Mouse (Mus musculus) megakaryocyte progenitor cell, adult 5-6 weeks (primary cell): ENCODE results near the gene Cacna1s. TPM values are rescaled to one million over a fixed set of nuclear protein-coding genes. Genes with fewer than 3 reads are reported as not detected.
A peak's percentile ranks its signal among the peaks of the same experiment; 100 is the strongest.

Experiments
- ATAC-seq: replicated peaks from 2 replicates; pipeline ENCODE4 v1.8.0; 2016; ENCODE audit warnings: mild to moderate bottlenecking, moderate TSS enrichment, inconsistent platforms; ENCODE audit not compliant: poor library complexity
- total RNA-seq, 2 experiments: library from RNA; stranded (forward) in 1 of 2; stranded (reverse) in 1 of 2; fragments of 157-497, 149-512 nt in 1 of 2; fragments of 200-1000 nt in 1 of 2; gene quantifications; 2 replicates each; pipeline versions ENCODE4 v1.2.3 to v1.2.4; 2015 to 2017

The Cacna1s gene
- total RNA-seq, 2 experiments from 2014 or later: not detected

DNA sequence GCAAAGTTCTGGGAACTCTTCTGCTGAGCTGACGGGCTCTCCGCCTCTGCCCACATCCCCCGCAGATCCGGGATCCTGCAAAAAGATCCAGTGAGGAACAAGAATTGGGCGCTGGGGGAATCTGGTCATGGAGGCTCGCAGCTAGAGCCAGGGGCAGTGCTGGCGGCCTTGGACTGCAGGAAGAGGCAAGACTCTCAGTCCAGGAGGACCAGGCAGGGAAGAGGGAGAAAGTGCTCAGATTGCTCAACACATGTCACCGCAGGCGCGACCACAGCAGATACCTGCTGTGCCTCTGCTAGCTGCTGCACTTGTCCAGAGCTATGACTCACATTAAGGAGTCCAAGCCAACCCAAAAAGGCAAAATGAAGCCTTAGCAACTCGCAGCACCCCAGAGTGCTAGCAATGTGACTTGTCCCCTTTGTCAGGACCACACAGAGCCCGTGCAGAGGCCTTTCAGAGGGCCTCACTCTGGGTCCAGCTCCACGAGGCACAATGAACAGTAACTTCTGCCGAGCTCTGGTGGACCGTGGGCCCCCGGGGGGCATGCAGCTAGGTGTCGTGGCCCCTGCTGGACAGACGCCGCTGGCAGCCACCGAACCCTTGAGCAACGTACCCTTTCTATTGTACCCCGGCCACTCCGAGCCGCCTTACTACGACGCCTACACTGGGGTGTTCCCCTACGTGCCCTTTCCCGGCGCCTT lies 2.1 kb upstream of the Cacna1s start, which contains the start of gene Ascl5:
TSS of gene Ascl5 (plus strand) at position 493 of the 701 bp plus-strand sequence.
- ATAC-seq: no peak

GRCm38 (mm10) chr1:136051013-136051315 lies 1.6 kb upstream of the Cacna1s start:
- ATAC-seq: peak; percentile 18; the same call in 1 of the 2 replicates

- ATAC-seq: peak; percentile 77
Observed at GRCm38 (mm10) chr1:136051465-136051864, 1.1 kb upstream of the Cacna1s start.

DNA sequence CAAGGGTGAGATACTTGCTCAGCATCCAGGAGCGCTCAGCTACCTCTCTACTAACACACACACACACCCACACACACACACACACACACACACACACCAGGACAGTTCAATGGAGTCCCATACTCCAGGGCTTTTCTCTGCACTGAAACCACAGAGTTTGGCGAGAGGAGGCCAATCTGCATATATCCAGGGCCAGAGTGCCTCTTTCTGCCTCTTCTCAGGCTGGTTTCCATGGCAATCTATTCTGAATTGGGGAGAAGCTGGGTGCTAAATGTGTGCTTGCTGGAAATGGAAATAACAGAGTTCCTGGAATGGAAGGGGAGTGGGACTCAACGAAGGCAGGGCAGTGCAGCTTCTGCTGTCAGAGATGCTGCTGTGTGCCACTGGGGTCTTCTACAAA lies 3.2 kb downstream of the Cacna1s start:
- no peak for ATAC-seq

GRCm38 (mm10) chr1:136058594-136058993 lies 6.0 kb downstream of the Cacna1s start:
- no peak for ATAC-seq

DNA sequence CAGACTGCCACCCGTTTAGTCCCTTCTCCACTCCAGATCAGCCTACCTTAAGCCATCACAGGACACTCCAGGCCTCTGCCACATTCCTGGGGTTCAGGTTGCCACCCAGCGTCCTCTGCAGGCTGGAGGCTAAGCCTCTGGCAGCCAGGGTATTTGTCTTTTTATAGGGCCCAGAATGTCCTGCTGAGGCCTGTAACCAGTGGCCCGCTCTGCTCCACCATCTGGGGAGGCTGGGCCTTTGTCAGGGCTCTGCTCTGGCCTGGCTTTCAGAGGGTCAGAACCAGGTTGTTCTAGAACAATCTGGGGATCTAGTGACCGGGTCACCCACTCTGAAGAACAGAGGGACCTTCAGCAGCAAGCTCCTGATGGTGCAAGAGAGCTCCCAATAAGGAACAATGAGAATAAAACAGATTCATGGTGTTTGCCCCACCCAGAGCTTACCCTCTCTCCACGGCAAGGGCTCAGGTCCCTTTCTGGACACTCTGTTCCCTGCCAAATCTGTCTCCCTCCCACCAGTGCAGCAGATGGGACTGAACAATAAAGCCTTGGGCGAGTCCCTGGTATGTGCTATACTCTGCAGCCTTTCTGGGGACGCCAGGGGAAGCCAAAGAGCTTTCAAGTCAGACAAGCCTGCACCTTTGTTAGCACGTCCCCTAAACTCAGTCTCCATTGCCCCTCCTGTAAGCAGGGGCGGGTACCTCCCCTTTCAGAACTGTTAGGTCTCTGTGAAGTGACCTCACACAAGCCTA lies 8.7 kb downstream of the Cacna1s start:
- no peak for ATAC-seq

DNA sequence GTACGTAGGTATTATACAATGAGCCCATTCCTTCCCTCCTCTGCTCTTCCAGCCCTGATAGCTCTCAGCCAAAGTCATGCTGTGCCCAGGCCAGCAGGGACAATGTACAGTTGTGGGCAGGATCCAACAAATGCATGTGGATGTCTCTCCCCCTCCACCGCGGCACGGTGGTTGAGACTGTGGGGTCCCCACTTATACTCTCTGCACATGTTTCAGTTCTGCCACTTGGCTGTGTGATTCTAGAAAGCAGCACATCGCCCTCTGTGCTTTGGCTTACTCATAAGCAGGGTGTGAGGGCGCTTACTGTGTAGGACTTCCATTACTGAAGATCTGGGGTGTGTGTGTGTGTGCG lies 9.2 kb downstream of the Cacna1s start:
- no peak for ATAC-seq

DNA sequence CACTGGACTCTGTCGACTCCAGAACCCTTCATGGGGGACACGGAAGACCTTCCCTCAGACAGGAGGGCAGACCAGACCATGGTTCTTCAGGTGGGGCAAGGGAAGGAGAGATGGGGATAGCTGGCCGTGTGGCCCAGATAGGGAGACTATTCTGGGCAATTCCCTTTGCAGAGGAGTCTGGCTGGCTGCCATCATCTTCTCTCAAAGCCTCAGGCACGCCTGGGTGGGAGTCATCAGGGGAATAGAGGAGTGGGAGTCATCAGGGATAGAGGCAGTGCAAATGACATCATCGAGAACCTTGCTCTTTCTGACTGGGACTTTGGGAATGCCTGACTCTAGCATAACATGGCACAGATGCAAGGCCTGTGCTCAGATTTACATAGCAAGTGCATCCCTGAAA lies 11.4 kb downstream of the Cacna1s start:
- ATAC-seq: no peak

DNA sequence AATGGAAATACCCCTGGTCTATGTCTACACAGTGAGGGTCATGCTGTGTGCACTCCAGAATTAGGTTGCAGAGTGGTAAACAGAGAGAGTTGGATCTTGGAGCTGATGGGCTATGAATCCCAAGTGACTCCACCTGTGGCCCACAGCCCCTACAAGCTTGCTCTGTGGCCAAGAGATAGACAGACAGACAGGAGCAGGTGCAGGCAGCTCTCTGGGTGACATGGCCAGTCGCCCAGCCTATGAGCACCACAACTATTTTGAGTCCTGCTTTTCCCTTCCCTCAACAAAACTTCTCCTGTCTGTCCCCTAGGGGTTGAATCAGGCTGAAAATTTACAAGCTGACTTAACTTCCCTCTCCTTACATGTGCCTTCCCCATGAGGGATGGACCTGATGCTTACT lies 14.1 kb downstream of the Cacna1s start:
- ATAC-seq: no peak

DNA sequence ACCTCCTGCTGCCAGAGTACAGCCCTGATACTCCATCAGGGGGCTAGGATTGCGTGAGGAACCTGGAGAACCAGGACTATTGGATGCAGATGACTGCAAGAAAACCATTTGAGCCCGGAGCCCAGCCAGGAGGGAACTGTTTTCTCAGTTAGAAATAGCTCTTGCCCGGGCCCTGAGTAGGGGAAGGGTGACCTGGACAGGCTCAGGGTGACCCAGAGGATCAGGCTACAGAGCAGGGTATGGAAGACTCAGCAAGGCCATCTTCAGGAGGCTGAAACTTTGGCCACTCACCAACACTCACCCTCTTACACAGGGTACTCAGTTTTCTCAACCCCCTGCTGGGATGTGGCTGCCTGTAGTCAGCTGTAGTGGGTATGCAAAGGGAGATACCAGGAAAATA lies 15.0 kb downstream of the Cacna1s start:
- ATAC-seq: no peak

GRCm38 (mm10) chr1:136076086-136076485 lies 23.5 kb downstream of the Cacna1s start:
- ATAC-seq: peak; percentile 77

DNA sequence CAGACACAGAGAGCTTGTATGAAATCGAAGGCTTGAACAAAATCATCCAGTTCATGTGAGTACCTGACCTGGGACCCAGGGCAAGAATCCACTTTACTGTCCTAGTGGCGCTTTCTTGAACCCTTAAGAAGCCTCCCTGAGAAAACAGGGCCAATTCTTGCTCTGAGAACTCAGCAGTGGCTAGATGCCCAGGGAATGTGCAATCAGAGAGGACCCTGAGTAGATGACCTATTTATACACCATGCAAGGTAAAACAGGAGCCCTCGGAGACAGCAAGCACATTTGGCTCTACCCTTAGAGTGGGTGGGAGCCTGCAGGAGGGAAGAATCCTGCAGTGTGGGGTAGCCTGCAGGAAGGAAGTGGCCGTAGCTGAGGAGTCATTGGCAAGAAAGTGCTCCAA lies 25.1 kb downstream of the Cacna1s start:
- ATAC-seq: no peak

GRCm38 (mm10) chr1:136081161-136081560 lies 28.6 kb downstream of the Cacna1s start:
- ATAC-seq: no peak

DNA sequence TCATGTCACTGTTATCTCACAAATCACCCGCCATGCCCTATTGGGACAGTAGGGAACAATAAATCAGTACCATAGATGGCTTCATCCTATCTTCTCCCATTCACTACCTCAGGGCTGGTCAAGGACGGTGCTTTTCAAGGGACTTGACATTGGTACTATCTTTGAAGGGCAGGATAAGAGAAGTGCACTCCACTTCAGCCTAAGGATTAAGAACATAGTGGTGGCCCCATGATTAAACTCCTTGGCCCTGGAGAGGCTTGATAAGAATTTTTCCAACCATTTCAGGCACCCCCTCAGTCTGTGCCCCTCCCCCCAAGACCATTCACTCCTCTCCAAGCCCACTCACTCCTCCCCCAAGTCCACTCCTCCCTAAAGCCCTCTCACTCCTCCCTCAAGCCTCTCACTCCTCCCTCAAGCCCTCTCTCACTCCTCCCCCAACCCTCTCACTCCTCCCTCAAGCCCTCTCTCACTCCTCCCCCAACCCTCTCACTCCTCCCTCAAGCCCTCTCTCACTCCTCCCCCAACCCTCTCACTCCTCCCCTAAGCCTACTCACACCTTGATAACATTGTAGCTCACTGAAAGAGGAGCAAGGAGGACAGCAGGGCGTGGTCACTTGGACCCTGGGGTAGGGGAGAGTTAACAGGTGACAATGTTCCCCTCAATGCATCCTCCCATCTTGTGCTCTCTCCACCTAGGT lies 33.6 kb downstream of the Cacna1s start:
- no peak for ATAC-seq

DNA sequence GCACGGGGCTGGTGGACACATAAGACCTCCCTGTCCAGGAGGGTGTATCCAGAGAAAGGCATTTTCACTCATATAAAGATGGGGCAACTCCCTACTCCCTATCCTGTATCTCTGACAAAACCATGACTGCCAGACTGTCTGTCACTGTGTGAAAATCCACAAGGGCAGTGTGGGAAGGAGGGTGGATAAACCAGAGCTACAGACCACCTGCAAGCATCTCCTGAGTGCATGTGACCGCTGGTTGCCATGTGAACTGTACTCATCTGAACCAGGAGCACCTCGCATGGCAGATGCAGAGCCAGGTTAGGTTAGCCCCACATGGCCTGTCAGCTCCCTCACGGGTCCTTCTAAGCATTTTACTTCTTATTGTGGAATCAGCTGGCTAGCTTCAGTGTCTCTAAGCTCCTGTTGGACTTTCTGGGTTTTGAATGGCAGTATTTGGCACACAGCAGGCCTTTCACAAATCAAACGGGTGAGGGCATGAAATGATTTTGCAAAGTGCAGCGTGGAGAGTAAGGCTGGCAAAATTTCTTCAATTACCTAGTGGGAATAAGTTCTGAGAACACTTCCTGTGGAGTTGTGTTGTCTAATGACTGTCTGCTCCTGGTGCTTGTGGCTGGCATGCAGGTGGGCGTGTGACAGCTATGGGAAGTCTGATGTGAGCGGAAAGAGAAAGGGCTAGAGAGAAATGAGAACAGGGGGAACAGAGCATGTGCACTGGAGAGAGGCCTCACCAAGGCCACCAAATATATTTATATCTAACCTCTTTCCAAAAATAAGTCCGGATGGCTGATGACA lies 37.0 kb downstream of the Cacna1s start:
- ATAC-seq: no peak

DNA sequence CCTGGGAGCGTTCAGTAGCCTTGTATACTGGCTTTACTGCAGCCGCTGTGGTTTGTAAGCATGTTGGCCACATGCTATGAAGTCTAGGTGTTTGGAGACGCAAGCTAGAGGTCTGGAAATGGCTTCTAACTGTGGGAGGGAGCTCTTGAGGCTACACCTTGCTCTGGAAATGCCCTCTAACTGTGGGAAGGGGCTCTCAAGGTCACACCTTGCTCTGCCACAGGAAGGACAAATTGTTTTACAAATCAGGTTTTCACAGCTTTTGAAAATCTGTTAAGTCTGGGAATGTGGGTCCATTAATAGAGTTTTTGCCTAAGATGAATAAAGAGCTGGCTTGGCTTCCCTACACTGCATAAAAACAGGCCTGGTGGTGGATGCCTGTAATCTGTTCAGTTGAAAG lies 41.2 kb downstream of the Cacna1s start:
- no peak for ATAC-seq

GRCm38 (mm10) chr1:136094807-136095206 lies 42.3 kb downstream of the Cacna1s start:
- no peak for ATAC-seq

DNA sequence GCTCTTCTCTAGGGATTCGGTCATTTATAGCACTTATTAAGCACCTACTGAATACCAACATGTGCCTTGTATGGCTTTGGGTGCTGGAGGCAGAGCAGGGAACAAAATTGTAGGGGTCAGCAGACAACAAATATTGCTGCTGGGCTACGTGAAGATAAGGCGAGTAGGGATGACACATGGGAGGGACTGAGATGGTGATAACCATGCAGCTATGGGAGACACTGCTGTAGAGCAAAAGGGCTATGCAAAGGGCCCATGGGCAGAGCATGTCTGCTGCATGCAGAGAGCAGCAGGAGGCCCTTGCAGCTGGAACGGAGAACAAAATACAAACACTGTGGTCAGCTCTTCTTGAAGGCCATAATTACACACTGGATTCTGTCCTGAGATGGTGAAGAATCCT lies 49.5 kb downstream of the Cacna1s start:
- no peak; the same call in 1 of the 2 replicates for ATAC-seq

- no peak for ATAC-seq
Observed at GRCm38 (mm10) chr1:136102551-136102950, 50.0 kb downstream of the Cacna1s start.

DNA sequence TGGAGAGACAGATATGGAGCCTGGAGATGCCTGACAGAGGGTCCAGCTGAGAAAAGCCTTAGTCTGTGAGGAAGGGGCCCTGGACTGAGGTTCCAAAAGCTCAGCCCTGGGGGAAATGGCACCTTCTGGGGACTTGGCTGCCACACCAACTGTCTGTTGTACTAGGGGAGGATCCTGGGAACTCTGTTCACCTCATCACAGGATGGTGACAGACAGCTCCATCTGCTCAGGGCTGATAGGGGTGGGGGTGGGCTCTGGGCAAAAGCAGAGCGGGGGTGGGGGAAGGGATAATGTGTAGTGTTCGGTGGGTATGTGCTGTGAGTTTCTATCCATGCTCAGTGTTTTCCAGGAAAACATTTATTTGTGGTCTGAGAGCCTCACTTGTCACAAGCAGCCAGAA lies 50.4 kb downstream of the Cacna1s start:
- no peak for ATAC-seq

- ATAC-seq: no peak
Observed at GRCm38 (mm10) chr1:136103696-136104095, 51.1 kb downstream of the Cacna1s start.
